Mouse (Mus musculus): Measurements from ENCODE around the gene Arxes1. TPM values are rescaled to one million over a fixed set of nuclear protein-coding genes. Genes with fewer than 3 reads are reported as not detected.

Gene Arxes1
- total RNA-seq (2023): not detected

GRCm38 (mm10) chrX:136032799-136033763 lies at the start of gene Arxes1:
Gene Arxes1 (plus strand): TSS chrX:136033367.

GRCm38 (mm10) chrX:135993664-135994119 lies 39.5 kb upstream of the Arxes1 start, which contains the start of gene Arxes2:
Gene Arxes2 (plus strand): TSS chrX:135993824.

DNA sequence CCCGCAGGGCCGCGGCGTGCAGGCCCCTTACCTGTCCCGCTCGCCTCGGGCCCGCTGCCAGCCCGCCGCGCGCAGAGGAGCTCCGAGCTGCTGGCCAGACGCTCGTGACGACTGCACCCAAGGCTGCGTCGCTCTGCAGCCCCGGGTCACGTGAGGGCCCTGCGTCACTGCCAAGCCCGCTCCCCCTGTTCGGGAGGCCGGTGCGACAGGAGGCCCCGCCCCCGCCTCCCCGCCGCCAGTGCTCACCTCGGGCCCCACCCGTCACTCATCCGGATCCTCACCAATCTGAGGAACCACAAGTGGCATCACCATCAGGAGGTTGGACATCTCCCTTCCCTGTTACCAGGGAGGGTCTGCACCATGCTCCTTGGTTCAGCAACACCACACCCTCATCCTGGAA lies 34.9 kb downstream of the Arxes1 start, which contains the start of gene Bex2:
Bex2 (minus strand) TSS at position 217 of the 400 bp plus-strand sequence.

Other genes with a start within 250 kb of the Arxes1 start
- 1 to 10 TPM; 2.1 to 4.5 TPM for gene Bhlhb9, start 235.8 kb upstream of the Arxes1 start, total RNA-seq (2023)
- gene Gprasp2, start 194.3 kb upstream of the Arxes1 start, total RNA-seq (2023): 1 to 10 TPM in 1 of 2 experiments, not detected in 1; 2.8 TPM
- gene Arxes2, start 39.5 kb upstream of the Arxes1 start, total RNA-seq (2023): not detected
- gene Bex2, start 34.9 kb downstream of the Arxes1 start, total RNA-seq (2023): not detected
- gene Nxf3, start 51.9 kb downstream of the Arxes1 start, total RNA-seq (2023): not detected
- 1 to 10 TPM; 1.1 to 3.6 TPM for gene Bex4, start 105.6 kb downstream of the Arxes1 start, total RNA-seq (2023)
- gene Tceal8, start 139.0 kb downstream of the Arxes1 start, total RNA-seq (2023): 10 to 100 TPM in 1 of 2 experiments, 1 to 10 TPM in 1; 7.8 to 11.6 TPM
- gene Tceal5, start 170.5 kb downstream of the Arxes1 start, total RNA-seq (2023): not detected
- not detected for gene Tceal7, start 181.4 kb downstream of the Arxes1 start, total RNA-seq (2023)
- under 1 TPM in 1 of 2 experiments, not detected in 1; 0.57 TPM for gene Bex1, start 182.1 kb downstream of the Arxes1 start, total RNA-seq (2023)
- 10 to 100 TPM; 27.2 to 30.7 TPM for gene Tceal9, start 211.7 kb downstream of the Arxes1 start, total RNA-seq (2023)
- gene Bex3, start 236.9 kb downstream of the Arxes1 start, total RNA-seq (2023): 10 to 100 TPM; 32.4 to 43.3 TPM

Data from neutrophil, adult 83 days (primary cell).